Mouse (Mus musculus) E14TG2a.4 (cell line): ENCODE data around the gene Gli1.

ENCODE experiments used
- H3K27me3 ChIP-seq: 2 replicates; pipeline ENCODE4 v1.6.1; 2014; ENCODE audit warnings: low read length, control low read depth; ENCODE audit not compliant: insufficient read depth
- H3K36me3 ChIP-seq: 2 replicates; pipeline ENCODE4 v1.6.1; 2014; ENCODE audit warnings: low read length, control low read depth; ENCODE audit not compliant: insufficient read depth
- H3K4me1 ChIP-seq: replicated peaks from 2 replicates; pipeline ENCODE4 v1.6.1; 2014; ENCODE audit warnings: low read depth, low read length, control low read depth
- H3K4me3 ChIP-seq: replicated peaks from 2 replicates; pipeline ENCODE4 v1.5.1; 2014; ENCODE audit warnings: mild to moderate bottlenecking, low read length
- H3K9me3 ChIP-seq: 2 replicates; pipeline ENCODE4 v1.6.1; 2014; ENCODE audit warnings: low read length, control low read depth
- CTCF ChIP-seq: conservative IDR thresholded peaks from 2 replicates; pipeline ENCODE4 v1.5.1; 2014; ENCODE audit warnings: low read length
- NANOG ChIP-seq: IDR thresholded peaks from 2 replicates; pipeline ENCODE4 v1.6.1; 2014; ENCODE audit warnings: borderline replicate concordance, low read length, mixed read lengths
- POU5F1 ChIP-seq: IDR thresholded peaks from 2 replicates; pipeline ENCODE4 v1.6.1; 2014; ENCODE audit warnings: low read length, borderline replicate concordance

Gli1 gene

GRCm38 (mm10) chr10:127351719-127352118 is 9.9 kb upstream of the Gli1 start:
- peak overlapping the region; percentile 37; the same call in 1 of the 2 replicates for H3K4me3 ChIP-seq
- TF ChIP-seq CTCF (no peak), POU5F1 (no peak), NANOG (no peak)
- no peaks in the 10 kb centered on the region for H3K36me3 ChIP-seq
- no peaks in the 10 kb centered on the region for H3K9me3 ChIP-seq
- H3K27me3 ChIP-seq, result peaks cover 21% of the 10 kb centered on the region
- peaks cover 49% of the 10 kb centered on the region for H3K4me1 ChIP-seq

GRCm38 (mm10) chr10:127351285-127351595 is 9.5 kb upstream of the Gli1 start:
- no peak for TF ChIP-seq NANOG
- TF ChIP-seq POU5F1, result no peak
- TF ChIP-seq CTCF, result no peak
- Histone ChIP-seq H3K9me3 (no peaks in the 10 kb centered on the region), H3K36me3 (no peaks in the 10 kb centered on the region), H3K4me3 (peak overlapping the region; percentile 69), H3K27me3 (peaks cover 19% of the 10 kb centered on the region), H3K4me1 (peaks cover 49% of the 10 kb centered on the region)

- Histone ChIP-seq H3K36me3 (no peaks in the 10 kb centered on the region), H3K4me3 (peak overlapping the region; percentile 69), H3K4me1 (peaks cover 49% of the 10 kb centered on the region), H3K27me3 (peaks cover 15% of the 10 kb centered on the region), H3K9me3 (no peaks in the 10 kb centered on the region)
- TF ChIP-seq POU5F1 (no peak), CTCF (peak; percentile 79)
These were observed 9.0 kb upstream of the Gli1 start for GRCm38 (mm10) chr10:127350594-127351284.

- Histone ChIP-seq H3K9me3 (no peaks in the 10 kb centered on the region), H3K4me3 (peak overlapping the region; percentile 69)
These were observed 8.0 kb upstream of the Gli1 start for GRCm38 (mm10) chr10:127349810-127350209.

GRCm38 (mm10) chr10:127348957-127349356 is 7.2 kb upstream of the Gli1 start:
- Histone ChIP-seq H3K4me3 (no peak overlapping the region), H3K4me1 (peaks cover 48% of the 10 kb centered on the region), H3K27me3 (peaks cover 6% of the 10 kb centered on the region; the same call in 1 of the 2 replicates), H3K36me3 (no peaks in the 10 kb centered on the region), H3K9me3 (no peaks in the 10 kb centered on the region)
- TF ChIP-seq CTCF (peak; percentile 97), NANOG (no peak)

More at GRCm38 (mm10) chr10:127349810-127350209, 8.0 kb upstream of the Gli1 start:
- TF ChIP-seq POU5F1 (no peak), NANOG (no peak), CTCF (no peak)
- Histone ChIP-seq H3K27me3 (peaks cover 6% of the 10 kb centered on the region; the same call in 1 of the 2 replicates), H3K36me3 (no peaks in the 10 kb centered on the region), H3K4me1 (peaks cover 49% of the 10 kb centered on the region)

- Histone ChIP-seq H3K36me3 (no peaks in the 10 kb centered on the region), H3K27me3 (no peaks in the 10 kb centered on the region), H3K4me1 (peaks cover 40% of the 10 kb centered on the region), H3K4me3 (no peak overlapping the region), H3K9me3 (no peaks in the 10 kb centered on the region)
- no peak for TF ChIP-seq CTCF
- no peak for TF ChIP-seq NANOG
These were observed 4.4 kb upstream of the Gli1 start for GRCm38 (mm10) chr10:127346173-127346572.

GRCm38 (mm10) chr10:127343029-127343428 is 1.3 kb upstream of the Gli1 start:
- H3K9me3 ChIP-seq, result no peaks in the 10 kb centered on the region
- peaks cover 33% of the 10 kb centered on the region for H3K4me1 ChIP-seq
- TF ChIP-seq POU5F1, result no peak
- TF ChIP-seq NANOG, result no peak
- TF ChIP-seq CTCF, result no peak
- no peaks in the 10 kb centered on the region for H3K27me3 ChIP-seq
- no peak overlapping the region for H3K4me3 ChIP-seq
- peaks cover 3% of the 10 kb centered on the region for H3K36me3 ChIP-seq

GRCm38 (mm10) chr10:127341360-127341690 is 449 bp downstream of the Gli1 start:
- Histone ChIP-seq H3K4me1 (peaks cover 48% of the 10 kb centered on the region), H3K36me3 (peaks cover 20% of the 10 kb centered on the region), H3K27me3 (no peaks in the 10 kb centered on the region), H3K4me3 (peak overlapping the region; percentile 88), H3K9me3 (no peaks in the 10 kb centered on the region)
- TF ChIP-seq POU5F1 (no peak), CTCF (no peak), NANOG (no peak)
